Mouse (Mus musculus) cerebellum, adult 11 months (tissue): ENCODE measurements around the gene Pik3r5.

Source experiments
- DNase-seq: peaks from one replicate; pipeline ENCODE4 v3.0.0; 2022

Pik3r5 gene

DNA sequence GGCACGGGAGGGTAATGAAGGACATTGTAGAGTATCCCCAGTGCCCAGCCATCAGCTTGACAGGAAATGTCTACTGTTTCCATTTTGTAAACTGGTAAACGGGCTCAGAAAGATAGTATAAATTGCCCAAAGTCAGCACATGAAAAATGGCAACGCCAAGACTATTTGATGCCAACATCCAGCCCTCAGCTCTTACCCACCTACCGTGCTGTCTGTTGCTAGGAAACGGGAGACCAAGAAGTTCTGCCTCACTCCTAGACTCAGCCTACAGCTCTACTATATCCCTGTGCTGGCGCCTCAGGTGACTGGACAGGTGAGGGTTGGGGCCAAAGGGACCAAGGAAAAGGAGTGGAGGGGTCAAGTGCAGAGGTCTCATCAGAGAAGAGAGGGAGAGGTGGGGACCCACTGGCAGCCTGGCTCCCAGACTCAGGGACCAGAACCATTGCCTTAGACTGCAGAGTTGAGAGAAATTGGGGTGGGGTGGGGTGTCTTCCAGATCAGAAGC, 102.1 kb downstream of the Pik3r5 start:
- no peak for DNase-seq

DNA sequence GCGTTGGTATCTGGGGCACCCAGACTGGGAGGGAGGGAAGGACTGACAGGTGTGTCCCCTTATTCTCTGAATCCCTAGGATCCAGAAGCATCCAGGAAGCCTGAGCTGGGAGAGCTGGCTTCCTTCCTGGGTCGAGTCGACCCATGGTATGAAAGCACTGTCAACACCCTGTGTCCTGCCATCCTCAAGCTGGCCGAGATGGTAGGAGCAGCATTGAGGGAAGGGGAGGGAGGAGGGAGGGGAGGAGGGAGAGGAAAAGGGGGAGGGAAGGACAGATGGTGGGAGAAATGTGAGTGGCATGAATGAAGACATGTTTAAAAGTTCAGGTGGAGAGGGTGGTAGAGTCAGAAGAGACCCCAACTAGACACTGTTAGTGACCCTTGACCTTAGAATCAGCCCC, 104.1 kb downstream of the Pik3r5 start:
- no peak for DNase-seq

DNA sequence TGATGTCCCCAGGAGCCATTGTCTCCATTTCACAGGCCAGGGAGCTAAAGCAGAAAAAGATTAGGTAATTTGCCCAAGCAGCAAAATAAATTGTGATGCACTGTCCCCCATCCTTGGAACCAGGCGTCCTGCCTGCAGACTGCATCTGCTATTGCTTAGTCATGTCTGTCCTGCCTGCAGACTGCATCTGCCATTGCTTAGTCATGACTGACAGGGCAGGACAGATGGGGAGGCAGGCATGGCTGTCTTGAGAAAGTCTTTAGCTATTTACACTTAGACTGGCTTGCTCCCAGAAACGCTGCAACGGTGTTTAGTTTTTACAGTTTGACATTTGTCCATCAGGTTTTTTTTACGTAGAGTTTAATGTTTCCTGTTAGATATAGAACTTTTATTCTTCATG, 104.5 kb downstream of the Pik3r5 start:
- DNase-seq, result no peak

DNA sequence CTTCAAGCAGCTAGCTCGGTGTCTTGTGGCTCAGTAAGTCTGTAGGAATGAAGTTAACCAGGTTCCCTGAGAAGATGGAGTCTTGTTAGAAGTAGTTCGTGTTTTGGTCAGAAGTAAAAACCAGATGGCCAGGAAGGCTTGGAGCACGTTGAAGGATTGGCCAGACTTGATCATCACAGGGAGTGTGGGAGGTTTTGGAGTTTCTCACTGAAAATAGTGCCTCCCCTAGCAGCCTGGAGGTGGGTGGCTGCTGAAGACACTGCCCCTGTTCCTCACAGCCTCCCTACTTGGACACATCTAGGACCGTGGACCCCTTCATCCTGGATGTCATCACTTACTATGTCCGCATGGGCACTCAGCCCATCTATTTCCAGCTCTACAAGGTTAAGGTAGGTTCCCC, 107.7 kb downstream of the Pik3r5 start:
- no peak for DNase-seq

- no peak for DNase-seq
These were observed 112.6 kb downstream of the Pik3r5 start for GRCm38 (mm10) chr11:68544554-68544953.

GRCm38 (mm10) chr11:68545172-68545571, 113.3 kb downstream of the Pik3r5 start:
- DNase-seq, result no peak

DNA sequence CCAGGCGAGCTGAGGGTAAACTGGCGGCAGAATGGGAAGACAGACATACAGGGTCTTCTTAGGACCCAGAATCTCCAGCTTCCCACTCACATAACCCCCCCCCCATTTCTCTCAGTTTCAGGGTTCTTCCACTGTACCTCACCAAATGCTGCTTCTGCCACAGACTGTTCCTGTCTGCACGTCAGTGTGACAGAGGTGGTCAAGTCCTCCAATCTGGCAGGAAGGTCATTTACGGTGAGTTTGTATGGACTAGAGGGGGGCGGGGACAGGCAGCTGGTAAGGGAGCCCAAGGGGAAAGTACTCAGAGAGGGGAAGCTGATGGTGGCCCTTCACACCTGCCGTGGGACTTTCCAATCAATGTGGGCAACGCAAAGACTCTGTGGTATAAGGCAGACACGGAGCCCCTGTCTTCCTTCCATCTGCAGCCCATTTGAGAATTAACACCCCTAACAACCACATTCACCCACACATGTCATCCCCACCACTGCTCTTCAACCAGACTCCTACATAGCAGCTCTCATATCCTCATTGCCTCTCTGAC, 113.8 kb downstream of the Pik3r5 start:
- DNase-seq, result no peak
